Mouse (Mus musculus) skeletal muscle tissue, adult 2 months (tissue): ENCODE data around the gene Cdk19.

Source experiments
- DNase-seq: peaks from one replicate; pipeline ENCODE4 v3.0.0-alpha.2; 2012; ENCODE audit warnings: low read depth, low spot score

The Cdk19 gene

DNA sequence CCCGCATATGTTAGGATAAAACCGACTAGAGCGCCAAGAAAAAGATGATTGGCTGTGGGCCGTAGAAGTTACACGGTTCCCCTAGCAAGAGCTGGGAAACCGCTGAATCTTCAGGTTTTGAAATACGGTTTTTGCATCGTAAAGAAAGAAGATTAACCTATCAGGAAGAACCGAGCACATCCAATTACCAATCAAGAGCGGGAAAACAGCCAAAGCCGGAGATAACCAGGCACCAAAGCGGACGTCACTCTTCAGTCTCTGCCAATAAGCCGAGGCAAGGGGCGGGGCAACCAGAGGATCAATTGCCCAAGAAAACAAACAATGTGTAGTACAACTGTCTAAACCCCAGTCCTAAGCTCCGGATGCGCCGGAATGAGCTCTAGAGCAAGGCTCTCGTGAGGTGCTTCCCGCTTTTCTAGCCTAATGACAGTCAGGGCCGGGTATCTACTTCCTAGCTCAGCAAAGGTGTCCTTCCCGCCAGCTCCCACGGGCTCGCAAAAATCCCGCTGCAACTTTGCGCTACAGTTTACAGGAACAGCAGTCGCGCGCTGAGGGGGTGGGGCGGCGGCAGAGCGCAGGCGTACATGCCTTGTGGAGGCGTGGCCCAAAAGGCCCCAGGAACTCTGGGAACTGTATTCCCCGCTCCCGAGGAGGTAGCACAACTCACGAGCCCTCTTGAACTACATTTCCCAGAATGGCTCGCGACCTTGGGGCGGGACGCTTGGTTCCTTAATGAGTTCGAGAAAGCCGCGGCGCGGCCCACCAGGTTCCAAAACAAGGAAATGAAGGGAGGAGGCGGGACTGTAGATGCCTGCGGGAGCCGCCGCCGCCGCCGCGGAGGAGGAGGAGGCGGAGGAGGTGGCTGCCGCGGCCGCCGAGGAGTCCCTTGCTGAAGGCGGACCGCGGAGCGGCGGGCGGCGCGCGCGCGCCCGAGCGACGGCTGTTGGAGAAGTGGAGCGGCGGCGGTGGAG is 9.5 kb downstream of the Cdk19 start:
- peak; percentile 97 for DNase-seq

GRCm38 (mm10) chr10:40349631-40350177 is 10.3 kb downstream of the Cdk19 start:
- peak; percentile 50 for DNase-seq

DNA sequence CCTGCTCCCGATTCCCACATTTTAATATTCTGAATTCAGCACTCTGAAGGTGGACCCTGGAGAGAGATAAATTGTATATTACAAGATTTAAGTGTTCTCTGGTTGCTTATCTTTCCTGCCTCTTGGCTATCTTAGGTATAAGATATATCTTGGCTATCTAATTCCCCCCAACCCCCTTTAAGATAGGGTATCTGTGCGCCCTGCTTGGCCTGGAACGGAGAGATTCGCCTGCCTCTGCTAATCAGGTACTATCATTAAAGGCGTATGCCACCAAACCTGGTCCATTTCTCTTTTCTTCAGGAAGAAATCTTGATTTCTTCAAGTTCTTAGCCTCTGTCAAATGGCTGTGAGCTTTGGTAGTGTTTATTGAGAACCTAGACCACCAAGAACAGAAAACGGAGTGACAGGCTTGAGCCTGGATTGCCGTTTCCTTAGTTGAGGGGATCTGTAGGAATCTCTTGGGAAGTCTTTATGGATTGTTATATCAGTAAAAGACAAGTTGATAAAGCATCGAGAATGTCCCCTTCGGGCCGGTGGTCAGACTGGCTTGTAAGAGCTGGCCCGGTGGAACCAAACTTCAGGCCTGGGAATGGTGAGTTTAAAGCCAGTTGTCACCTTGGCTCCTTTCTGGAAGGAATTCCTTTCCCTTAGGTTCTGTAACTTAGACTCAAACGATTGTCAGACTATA is 11.0 kb downstream of the Cdk19 start:
- DNase-seq = no peak

DNA sequence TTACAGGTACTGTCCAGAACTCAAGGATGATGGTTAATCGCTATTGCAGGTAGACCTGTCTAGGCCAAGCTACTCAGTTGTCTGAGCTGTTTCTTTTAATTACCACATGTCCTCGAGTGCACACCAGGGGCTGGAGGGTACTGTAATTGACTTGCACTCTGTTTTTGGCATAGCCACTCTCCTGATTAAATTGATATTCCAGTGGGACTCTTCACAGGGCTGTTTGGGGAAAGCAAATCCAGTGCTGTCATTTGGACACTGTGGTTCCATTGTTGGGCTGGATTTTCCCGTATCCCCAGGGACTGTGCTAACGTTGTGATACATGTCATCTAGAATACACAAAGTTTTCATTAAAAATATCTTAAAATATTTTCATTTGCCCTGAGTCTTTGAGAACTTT is 11.8 kb downstream of the Cdk19 start:
- DNase-seq = no peak

DNA sequence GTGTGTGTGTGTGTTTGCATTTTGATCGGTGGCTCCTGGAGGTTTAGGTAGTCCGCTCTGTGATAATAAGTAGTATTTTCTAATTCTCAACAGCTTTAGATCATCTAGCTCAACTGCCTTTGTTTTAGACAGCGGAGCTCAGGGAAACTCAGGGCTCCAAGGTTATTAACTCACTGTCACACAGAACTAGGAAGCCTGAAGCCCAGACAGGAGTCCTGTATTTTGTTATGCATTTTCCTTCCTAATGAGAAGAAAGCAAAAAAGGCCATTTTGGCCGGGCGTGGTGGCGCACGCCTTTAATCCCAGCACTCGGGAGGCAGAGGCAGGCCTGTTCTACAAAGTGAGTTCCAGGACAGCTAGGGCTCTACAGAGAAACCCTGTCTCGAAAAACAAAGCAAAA is 14.7 kb downstream of the Cdk19 start:
- DNase-seq = no peak

- DNase-seq = no peak
Observed at GRCm38 (mm10) chr10:40354556-40354955, 15.2 kb downstream of the Cdk19 start.

DNA sequence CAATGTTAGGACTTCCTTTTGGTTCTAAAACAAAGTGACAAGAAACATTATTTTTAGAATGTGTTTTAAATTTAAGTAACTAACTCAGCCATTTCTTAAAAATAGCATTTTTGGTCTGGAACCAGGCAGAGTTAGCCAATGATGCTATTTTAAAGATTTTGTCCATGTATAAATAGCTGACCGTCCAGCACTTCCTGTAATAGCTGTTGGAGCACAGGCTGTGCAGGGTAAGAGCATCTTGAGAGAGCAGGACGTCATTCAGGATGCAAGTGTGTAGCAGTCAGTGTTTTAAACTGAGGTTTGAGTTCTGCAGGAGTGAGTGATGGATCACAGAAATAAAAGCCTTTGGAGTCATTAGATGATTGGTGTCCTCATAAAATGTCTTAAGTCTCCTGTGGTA is 18.8 kb downstream of the Cdk19 start:
- peak; percentile 45 for DNase-seq

DNA sequence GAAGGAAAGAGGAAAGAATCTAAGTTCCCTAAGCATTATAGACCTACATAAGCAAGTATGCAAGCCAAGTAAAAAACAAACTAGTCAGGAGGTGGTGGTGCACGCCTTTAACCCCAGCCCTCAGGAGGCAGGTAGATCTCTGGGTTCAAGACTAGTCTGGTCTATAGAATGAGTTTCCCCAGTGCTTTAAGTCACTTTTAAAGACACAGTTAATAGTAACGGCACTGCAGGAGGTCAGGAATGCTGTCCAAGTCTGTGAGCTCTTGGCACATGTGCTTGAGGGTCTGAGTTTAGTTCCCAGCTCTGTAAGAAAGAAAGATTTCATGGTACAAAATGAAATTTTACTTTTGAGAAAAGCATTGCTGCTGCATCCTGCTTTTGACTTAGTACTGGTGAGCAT is 19.8 kb downstream of the Cdk19 start:
- no peak for DNase-seq

DNA sequence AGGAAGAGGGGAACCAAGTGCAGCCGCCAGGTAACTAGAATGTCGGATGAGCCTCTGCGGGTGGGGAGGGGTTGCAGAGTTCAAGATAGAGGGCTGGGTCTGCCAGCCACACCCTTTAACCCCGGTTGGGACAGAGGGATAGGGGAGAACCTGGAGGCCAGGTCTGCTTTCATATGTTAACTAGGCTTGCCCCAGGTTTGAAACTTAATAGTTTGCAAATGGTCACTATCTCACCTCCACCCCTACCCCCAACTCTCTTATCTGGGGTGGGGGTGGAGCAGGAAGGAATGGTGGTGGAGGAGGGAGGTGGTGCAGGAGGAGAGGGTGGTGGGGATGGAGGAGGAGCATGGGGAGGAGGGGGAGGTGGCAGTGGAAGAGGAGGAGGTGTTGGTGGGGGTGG is 23.6 kb downstream of the Cdk19 start:
- no peak for DNase-seq

- DNase-seq = no peak
Observed at GRCm38 (mm10) chr10:40364642-40365361, 25.4 kb downstream of the Cdk19 start.

GRCm38 (mm10) chr10:40365991-40366390 is 26.6 kb downstream of the Cdk19 start:
- DNase-seq = no peak

GRCm38 (mm10) chr10:40368516-40368915 is 29.2 kb downstream of the Cdk19 start:
- DNase-seq = no peak

DNA sequence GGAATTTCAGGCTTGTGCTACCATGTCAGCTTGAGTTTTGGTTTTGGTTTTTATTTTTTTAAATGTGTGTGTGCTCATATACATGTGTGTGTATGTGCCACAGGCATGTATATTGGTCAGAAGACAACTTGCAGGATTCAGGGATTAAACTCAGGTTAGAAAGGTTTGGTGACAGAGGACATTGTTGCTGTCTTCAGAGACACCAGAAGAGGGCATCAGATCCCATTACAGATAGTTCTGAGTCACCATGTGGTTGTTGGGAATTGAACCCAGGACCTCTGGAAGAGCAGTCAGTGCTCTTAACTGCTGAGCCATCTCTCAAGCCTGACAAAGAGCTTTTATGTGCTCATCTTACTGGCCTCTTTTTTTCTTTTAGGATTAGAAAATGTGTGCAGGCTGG is 30.8 kb downstream of the Cdk19 start:
- DNase-seq = no peak

DNA sequence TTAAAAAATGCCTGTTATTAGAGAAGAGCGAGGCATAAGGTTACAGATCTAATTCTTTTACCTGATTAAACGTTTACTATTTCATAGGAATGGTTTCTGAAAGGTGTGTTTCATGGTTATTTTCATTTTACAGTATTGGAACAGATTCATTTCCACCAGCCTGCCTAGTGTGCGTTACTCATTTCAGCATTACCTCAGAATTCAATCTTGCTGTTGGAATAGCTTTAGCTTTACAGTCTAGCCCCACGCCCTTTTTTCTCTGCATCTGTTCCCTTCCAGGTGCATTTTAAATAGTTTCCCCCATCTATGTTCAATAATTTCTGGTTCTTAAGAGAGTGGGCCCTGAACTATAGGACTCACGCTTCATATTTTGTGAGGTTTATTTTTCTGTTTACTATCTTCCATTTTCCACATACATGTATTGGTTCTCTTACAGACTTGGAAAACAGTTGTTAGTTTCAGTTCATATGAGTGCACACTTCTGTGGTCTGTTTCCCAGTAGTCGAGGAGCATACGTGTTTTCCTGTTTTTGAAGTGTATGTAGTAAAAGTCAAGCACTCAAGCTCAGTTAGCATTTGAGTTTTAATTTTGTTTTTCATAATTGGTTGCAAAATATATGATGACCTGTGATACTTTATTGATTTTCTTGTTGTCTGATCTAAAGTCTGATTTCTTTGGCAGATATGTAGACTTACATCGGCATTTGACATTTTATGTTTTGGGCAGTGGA is 32.0 kb downstream of the Cdk19 start:
- no peak for DNase-seq

DNA sequence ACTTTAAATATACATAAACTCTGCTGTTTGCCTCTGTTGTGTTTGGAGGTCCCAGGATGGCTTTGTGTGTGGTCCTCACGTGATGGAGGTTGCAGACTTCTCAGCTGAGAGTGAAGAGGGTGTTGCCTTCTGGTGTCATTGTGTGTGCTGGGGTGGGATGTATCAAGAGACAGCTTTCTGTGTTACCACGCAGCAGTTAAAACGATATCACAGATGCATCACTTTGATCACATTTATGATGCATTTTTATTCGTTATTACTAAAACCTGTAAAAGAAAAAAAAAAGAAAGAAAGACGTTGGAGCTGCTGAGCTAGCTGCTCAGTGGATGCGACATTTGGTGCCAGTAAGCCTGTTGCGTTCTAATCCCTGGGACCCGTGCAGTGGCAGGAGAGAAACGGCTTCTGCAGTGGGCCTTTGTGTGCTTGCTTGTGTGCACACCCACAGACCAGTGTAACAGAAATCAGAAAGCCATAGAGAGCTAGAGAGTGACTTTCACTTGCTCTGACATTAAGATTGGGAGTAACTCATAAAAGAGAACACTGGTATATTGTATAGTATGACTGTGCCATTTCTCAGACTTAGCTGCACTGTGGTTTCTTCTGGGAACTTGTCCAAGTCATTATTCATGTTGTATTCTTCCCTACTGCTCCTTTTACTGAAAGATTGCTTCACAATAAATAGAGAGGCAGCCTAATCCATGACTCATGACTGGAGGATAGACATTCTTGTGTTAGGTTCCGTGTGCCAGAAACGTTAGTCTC is 32.7 kb downstream of the Cdk19 start:
- peak; percentile 34 for DNase-seq

GRCm38 (mm10) chr10:40373749-40374148 is 34.4 kb downstream of the Cdk19 start:
- no peak for DNase-seq

- DNase-seq = no peak
Observed at GRCm38 (mm10) chr10:40374828-40375227, 35.5 kb downstream of the Cdk19 start.

DNA sequence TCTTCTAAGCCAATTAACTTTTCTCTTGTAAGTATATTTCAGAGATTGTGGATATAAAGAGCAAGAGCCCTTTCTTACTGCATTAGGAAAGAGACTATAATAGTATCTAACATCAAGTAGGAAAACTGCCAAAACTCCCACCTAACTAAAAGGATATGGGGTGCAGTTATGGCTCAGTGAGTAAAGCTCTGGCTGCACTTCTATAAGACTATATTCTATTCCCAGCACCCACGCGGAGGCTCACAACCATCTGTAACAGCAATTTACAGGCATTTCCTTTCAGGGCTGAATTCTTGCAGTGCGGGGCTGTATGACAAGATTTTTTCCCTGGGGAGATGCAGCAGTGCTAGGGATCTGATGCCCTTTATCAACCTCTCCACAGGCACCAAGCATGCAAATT is 36.9 kb downstream of the Cdk19 start:
- no peak for DNase-seq

- DNase-seq = no peak
Observed at GRCm38 (mm10) chr10:40378284-40378683, 38.9 kb downstream of the Cdk19 start.

GRCm38 (mm10) chr10:40379682-40380081 is 40.3 kb downstream of the Cdk19 start:
- no peak for DNase-seq
